Mouse (Mus musculus) heart, postnatal 4 days (tissue): ENCODE measurements at regions not wholly inside any gene's neighbourhood (a gene's known extent, or its start where the extent isn't known, plus 50 kb on each side); places are given as distances from the start of the nearest gene placed in this dataset.

ENCODE experiments used
- DNase-seq: peaks from one replicate; pipeline ENCODE4 v3.0.0; 2021

DNA sequence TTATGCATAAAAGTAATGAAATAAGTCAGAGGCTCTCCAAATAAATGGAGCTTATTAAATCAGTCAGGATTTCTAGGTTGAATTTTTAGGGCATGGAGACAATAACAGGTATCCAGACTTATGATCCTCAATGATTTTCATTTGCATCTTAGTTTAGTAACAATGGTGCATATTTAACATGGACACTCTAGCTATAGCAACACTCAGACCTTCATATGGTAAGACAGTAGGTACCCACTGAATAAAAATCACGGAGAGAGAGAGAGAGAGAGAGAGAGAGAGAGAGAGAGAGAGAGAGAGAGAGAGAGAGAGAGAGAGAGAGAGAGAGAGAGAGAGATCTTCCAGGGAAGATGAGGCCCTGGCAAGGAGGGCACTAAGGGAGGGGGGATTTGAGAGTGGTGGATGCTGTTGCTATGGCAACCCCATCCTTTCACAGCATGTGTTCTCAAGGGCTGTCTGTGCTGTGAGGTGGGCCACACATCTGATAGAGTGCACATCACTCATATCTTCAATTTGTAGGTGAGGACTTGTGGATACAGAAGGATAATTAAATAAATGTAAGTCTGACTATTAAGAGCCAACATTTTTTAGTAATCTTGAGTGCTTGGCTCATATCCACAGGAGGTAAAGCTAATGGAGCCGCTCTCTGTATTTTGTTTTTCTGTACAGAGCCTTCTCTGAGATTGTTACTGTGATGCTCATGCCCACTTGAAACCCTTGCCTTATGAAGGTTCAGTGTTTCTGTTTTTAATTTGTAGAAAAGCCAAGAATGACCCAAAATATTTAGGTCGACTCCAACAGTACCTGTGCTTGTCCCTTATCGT, 227.7 kb downstream of the Otor start:
- no peak for DNase-seq

DNA sequence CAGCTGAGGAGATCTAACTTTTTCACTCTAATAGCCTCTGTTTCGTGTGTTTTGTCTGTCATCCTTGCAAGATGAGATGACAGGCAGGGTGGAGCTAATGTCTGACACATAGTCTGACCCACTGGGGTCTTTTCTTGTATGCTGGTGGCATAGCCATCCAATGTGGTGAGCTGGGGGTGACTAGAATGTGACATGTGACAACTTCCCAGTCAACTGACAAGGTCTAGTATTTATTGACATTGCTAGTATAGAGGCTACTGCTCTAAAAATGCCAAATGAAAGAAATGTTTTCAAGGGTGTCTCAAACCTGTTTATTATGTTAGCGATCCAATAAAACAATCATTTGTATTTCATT, 228.3 kb downstream of the Otor start:
- DNase-seq, result no peak

DNA sequence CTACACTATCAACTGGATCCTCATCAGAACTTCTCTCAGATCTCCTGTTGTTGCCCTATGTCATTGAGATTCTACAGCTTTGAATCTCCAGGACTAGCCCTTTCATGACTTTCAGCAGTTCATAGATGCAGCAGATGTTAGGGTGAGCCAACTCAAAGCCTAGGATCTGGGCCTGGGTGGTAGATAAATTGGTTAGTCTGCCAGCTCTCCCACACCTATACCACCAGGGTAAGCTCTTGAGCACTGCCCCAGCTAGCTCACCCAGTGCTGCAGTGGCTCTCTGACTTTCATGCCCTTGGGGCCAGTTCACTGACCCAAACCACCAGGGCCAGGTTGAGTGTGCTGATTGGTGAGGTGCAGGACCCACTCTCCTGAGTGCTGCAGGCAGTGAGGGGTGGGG, 220.5 kb upstream of the Pcsk2 start:
- DNase-seq, result no peak

DNA sequence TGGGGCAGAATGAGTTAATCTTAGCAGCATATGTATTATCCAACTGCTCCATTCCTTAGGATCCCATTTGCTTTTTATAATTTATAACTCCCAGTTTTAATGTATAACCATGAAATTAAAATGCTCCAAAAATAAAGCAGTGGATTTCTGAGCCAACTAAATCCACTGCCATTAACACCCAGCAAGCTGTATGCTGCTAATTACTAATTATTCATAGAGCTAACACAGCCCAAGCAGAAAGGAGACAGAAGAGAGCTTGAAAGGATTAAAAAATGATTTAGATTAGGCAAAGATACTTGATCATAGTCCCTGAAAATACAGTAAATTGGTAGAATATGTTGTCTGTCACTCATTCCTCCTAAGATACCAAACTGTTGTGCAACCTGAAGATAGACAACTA, 213.9 kb upstream of the Pcsk2 start:
- no peak for DNase-seq

DNA sequence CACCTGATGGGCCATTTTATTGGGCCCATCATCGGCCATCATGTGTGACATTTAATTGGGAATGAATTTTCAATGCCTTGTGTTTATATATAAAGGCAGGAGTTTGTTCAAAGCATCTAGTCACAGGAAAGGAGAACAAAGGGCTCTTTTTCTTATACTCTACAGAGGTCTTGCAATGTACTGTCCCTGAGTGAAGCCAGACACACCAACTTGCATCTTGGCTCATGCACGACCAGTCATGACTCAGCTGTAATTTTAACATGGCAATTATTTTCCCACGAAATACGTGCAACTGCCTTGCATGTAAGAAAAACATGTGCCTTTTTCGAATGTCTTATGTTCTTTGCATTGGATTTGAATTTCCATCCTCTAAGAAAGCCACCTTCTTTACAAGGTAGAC, 205.6 kb upstream of the Pcsk2 start:
- DNase-seq, result no peak

- DNase-seq, result no peak
These were observed 181.8 kb upstream of the Pcsk2 start for GRCm38 (mm10) chr2:143364193-143364592.

GRCm38 (mm10) chr2:143365976-143366375, 180.0 kb upstream of the Pcsk2 start:
- no peak for DNase-seq
